Mouse (Mus musculus) telencephalon, adult 2 months (tissue): ENCODE measurements around the gene Paics.
A peak's percentile ranks its signal among the peaks of the same experiment; 100 is the strongest.

Source experiments
- DNase-seq: peaks from one replicate; pipeline ENCODE4 v3.0.0-alpha.2; 2011; ENCODE audit warnings: low read depth, low spot score

The Paics gene

GRCm38 (mm10) chr5:77011082-77011481 lies 60.0 kb downstream of the Paics start:
- no peak for DNase-seq

- no peak for DNase-seq
Measured at GRCm38 (mm10) chr5:77013171-77013570, 62.1 kb downstream of the Paics start.

GRCm38 (mm10) chr5:77015544-77016482 lies 64.7 kb downstream of the Paics start, which contains the start of gene Thegl:
Gene Thegl (plus strand): TSS chr5:77016023.
- peak; percentile 40 for DNase-seq
